Mouse (Mus musculus) Patski (cell line): ENCODE measurements around the gene Gli3. TPM values are rescaled to one million over a fixed set of nuclear protein-coding genes. Genes with fewer than 3 reads are reported as not detected.
A peak's percentile ranks its signal among the peaks of the same experiment; 100 is the strongest.

Experiments
- ATAC-seq: fragments of 100-300 bp; one replicate; pipeline ENCODE4 v1.8.0; 2021
- CTCF ChIA-PET: fragments of 350-600 bp; sonication (Branson Sonifier 250); formaldehyde crosslinking; loops from one replicate; lab custom pipeline; 2022; ENCODE audit warnings: inconsistent platforms; lab: Charles Lee
- POLR2A ChIA-PET: fragments of 350-600 bp; sonication (Branson Sonifier 250); formaldehyde crosslinking; loops from one replicate; lab custom pipeline; 2022; ENCODE audit warnings: antibody characterized with exemption, inconsistent platforms; lab: Charles Lee
- DNase-seq: peaks from one replicate; pipeline ENCODE4 v3.0.0-alpha.2; 2011; ENCODE audit warnings: low read depth, low spot score
- H3K27me3 ChIP-seq: fragments of 371-371 bp; one replicate; pipeline ENCODE4 v1.5.1; 2021
- CTCF ChIP-seq: fragments of 100-300 bp; IDR thresholded peaks from one replicate; pipeline ENCODE4 v1.5.1; 2021
- in situ Hi-C: fragments of 300-500 bp; cut with MboI; formaldehyde crosslinking; loops from 3 replicates; pipeline ENCODE4 v1.11.1; 2018; ENCODE audit warnings: low pct_unique_long_range_greater_than_20kb, mixed read lengths
- polyA plus RNA-seq: library from polyadenylated mRNA; unstranded; gene quantifications from one replicate; pipeline ENCODE4 v1.2.3, GENCODE M21; 2021

The Gli3 gene
- polyA plus RNA-seq, 1 experiment from 2014 or later = 14.7 TPM

GRCm38 (mm10) chr13:15758835-15759632, 296.0 kb downstream of the Gli3 start:
- POLR2A ChIA-PET = interaction anchor here (0.7 kb wide), 1 partner anchor 91 kb away, joined by 3 read pairs; no protein-coding TSS in a partner anchor
- DNase-seq (no peak), ATAC-seq (peak; percentile 90)
- in situ Hi-C loops = loop anchor here (5.0 kb wide), 2 partner anchors 297 to 1087 kb away; partner anchors contain the start of gene Gli3
- CTCF ChIA-PET = interaction anchor here (0.7 to 1.9 kb wide), 7 partner anchors 8 to 1105 kb away, joined by 3 to 6 read pairs (median 3); no protein-coding TSS in a partner anchor
- no peaks in the 10 kb centered on the region for H3K27me3 ChIP-seq
- peak; percentile 99 for TF ChIP-seq CTCF

DNA sequence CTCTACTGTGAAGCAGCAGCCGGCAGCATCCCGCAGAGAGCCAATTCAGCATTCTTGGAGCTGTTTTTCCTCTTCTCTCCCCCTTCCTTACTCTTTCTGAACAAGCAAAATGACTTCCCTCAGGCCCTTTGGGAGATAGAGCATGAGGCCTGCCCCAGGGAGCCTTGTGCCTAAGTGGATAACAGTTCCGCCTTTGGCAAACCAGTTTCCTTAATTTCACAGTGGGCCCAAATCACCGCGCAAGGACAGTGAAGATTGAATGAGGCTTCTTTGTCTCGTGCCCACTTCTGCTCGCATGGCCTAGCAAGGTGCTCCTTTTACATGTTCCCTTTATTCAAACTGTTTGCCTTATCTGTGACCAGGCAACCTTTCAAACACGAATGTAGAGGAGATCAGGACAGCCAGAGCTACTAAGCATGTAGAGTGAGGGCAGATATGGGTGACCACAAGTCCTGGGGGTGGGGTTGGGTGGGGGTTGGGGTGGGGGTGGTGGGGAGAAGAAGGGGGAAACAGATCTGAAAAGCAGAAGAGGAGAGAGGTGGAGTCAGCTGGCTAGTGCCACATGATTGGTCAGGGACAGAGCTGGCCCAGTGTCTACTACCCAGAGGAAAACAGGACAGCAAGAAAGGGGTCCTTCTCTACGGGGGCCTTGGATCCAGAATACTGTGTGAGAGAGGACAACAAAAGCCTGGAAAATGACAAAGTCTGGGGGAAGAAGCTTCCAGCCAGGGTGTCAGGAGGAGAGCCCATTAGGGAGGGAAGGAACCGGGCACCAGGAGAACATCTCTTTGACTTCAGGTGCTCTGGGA, 296.8 kb downstream of the Gli3 start:
- in situ Hi-C loops = loop anchor here (5.0 kb wide), 2 partner anchors 298 to 1088 kb away; partner anchors contain the start of gene Gli3
- DNase-seq (no peak), ATAC-seq (peak; percentile 8)
- H3K27me3 ChIP-seq = no peaks in the 10 kb centered on the region
- CTCF ChIA-PET = interaction anchor here (1.9 kb wide), 1 partner anchor 1087 kb away, joined by 6 read pairs; no protein-coding TSS in a partner anchor
- POLR2A ChIA-PET = no interaction called here
- no peak for TF ChIP-seq CTCF

DNA sequence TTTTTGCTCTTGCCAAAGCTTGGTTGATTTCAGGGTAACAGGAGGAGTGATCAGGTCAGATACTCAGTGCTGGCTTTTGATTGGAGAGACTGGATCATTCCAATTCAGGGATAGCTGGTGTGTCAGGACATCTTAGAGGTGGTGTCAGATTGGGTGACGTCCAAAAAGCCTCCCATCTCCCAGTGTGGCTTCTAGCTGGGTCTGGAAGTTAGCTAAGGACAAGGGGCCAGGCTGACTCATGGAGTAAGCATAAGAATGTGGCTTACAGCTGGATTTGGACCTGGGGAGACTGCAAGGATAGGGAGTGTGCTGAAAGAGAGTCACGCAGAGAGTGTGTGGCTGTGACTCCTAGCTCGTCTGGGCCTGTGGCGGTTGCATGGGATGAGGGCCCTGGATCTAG, 299.3 kb downstream of the Gli3 start:
- in situ Hi-C loops = no loop called here

GRCm38 (mm10) chr13:15762901-15763417, 299.9 kb downstream of the Gli3 start:
- H3K27me3 ChIP-seq = no peaks in the 10 kb centered on the region
- in situ Hi-C loops = no loop called here
- ATAC-seq (no peak), DNase-seq (no peak)
- peak; percentile 73 for TF ChIP-seq CTCF
- CTCF ChIA-PET = interaction anchor here (0.6 to 1.5 kb wide), 2 partner anchors 12 to 21 kb away, joined by 3 to 5 read pairs; no protein-coding TSS in a partner anchor
- POLR2A ChIA-PET = no interaction called here

More for the DNA sequence above, 299.3 kb downstream of the Gli3 start:
- no peak for ATAC-seq
- TF ChIP-seq CTCF = no peak
- POLR2A ChIA-PET = no interaction called here
- CTCF ChIA-PET = interaction anchor here (1.5 kb wide), 1 partner anchor 13 kb away, joined by 5 read pairs; no protein-coding TSS in a partner anchor
- DNase-seq = no peak
- no peaks in the 10 kb centered on the region for H3K27me3 ChIP-seq

DNA sequence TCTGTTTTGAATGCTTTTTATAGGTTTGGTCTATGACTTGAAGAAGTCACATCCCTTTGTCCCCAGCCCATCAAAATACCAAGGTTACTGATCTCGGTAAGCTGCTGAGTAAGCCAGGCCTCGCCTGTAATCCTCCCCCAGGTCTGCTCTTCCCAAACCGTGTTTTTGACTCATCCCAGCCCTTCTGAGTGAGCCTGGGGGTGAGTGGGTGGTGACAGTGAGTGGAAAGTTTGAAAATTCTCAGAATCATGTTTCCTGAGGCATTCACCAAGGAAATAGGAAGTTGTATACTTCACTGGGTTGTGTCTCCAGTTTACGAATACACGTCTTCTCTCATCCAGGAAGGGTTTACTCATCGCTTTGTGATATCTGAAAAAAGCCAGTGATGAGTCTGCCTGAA, 314.6 kb downstream of the Gli3 start:
- no peak for TF ChIP-seq CTCF
- ATAC-seq = no peak
- POLR2A ChIA-PET = no interaction called here
- no peaks in the 10 kb centered on the region for H3K27me3 ChIP-seq
- in situ Hi-C loops = no loop called here
- no peak for DNase-seq
- CTCF ChIA-PET = no interaction called here
